Mouse (Mus musculus): ENCODE measurements around the gene Inf2. TPM values are rescaled to one million over a fixed set of nuclear protein-coding genes. Genes with fewer than 3 reads are reported as not detected.

Inf2 gene
- polyA plus RNA-seq, 1 experiment from 2014 or later, result 1.4 TPM

GRCm38 (mm10) chr12:112648081-112648480 is 59.5 kb downstream of the Inf2 start:
- H3K27me3 ChIP-seq (ENCODE audit: control insufficient read depth, insufficient read depth, low read length), result no peaks in the 10 kb centered on the region
- DNase-seq (ENCODE audit: low spot score, missing footprints) (no peak), ATAC-seq (ENCODE audit: low FRiP score) (no peak)
- 96% methylated on average over 5 of the region's 5 CpGs for WGBS
- H3K9ac ChIP-seq (ENCODE audit: low read length), result no peak overlapping the region
- no peaks in the 10 kb centered on the region for H3K9me3 ChIP-seq (ENCODE audit: control insufficient read depth, low read length)
- H3K27ac ChIP-seq (ENCODE audit: low read depth, low read length), result no peak overlapping the region
- peaks cover 18% of the 10 kb centered on the region for H3K4me1 ChIP-seq (ENCODE audit: control insufficient read depth, insufficient read depth, low read length)
- H3K36me3 ChIP-seq (ENCODE audit: control insufficient read depth, insufficient read depth, low read length), result peaks cover 8% of the 10 kb centered on the region; the same call in 1 of the 2 replicates
- H3K4me2 ChIP-seq, result no peak overlapping the region
- H3K4me3 ChIP-seq (ENCODE audit: low read depth, low read length), result no peak overlapping the region

- Histone ChIP-seq H3K9me3 (ENCODE audit: control insufficient read depth, low read length) (no peaks in the 10 kb centered on the region), H3K4me2 (no peak overlapping the region), H3K4me1 (ENCODE audit: control insufficient read depth, insufficient read depth, low read length) (no peaks in the 10 kb centered on the region), H3K27ac (ENCODE audit: low read depth, low read length) (no peak overlapping the region), H3K9ac (ENCODE audit: low read length) (no peak overlapping the region), H3K4me3 (ENCODE audit: low read depth, low read length) (no peak overlapping the region), H3K27me3 (ENCODE audit: control insufficient read depth, insufficient read depth, low read length) (no peaks in the 10 kb centered on the region), H3K36me3 (ENCODE audit: control insufficient read depth, insufficient read depth, low read length) (peaks cover 27% of the 10 kb centered on the region)
- no peak for ATAC-seq (ENCODE audit: low FRiP score)
- no peak for DNase-seq (ENCODE audit: low spot score, missing footprints)
- 85% methylated on average over 5 of the region's 5 CpGs for WGBS
Measured at GRCm38 (mm10) chr12:112651778-112652439, 63.3 kb downstream of the Inf2 start.

- DNase-seq (ENCODE audit: low spot score, missing footprints) (peak; percentile 99), ATAC-seq (ENCODE audit: low FRiP score) (peak; percentile 66)
- Histone ChIP-seq H3K27me3 (ENCODE audit: control insufficient read depth, insufficient read depth, low read length) (no peaks in the 10 kb centered on the region), H3K9ac (ENCODE audit: low read length) (no peak overlapping the region), H3K36me3 (ENCODE audit: control insufficient read depth, insufficient read depth, low read length) (peaks cover 36% of the 10 kb centered on the region), H3K4me1 (ENCODE audit: control insufficient read depth, insufficient read depth, low read length) (no peaks in the 10 kb centered on the region), H3K4me2 (no peak overlapping the region), H3K4me3 (ENCODE audit: low read depth, low read length) (no peak overlapping the region), H3K27ac (ENCODE audit: low read depth, low read length) (no peak overlapping the region), H3K9me3 (ENCODE audit: control insufficient read depth, low read length) (no peaks in the 10 kb centered on the region)
- WGBS, result 65% methylated on average over 7 of the region's 7 CpGs
Measured at GRCm38 (mm10) chr12:112653157-112653824, 64.7 kb downstream of the Inf2 start.

- Histone ChIP-seq H3K4me1 (ENCODE audit: control insufficient read depth, insufficient read depth, low read length) (no peaks in the 10 kb centered on the region), H3K27ac (ENCODE audit: low read depth, low read length) (no peak overlapping the region), H3K9ac (ENCODE audit: low read length) (no peak overlapping the region), H3K36me3 (ENCODE audit: control insufficient read depth, insufficient read depth, low read length) (peaks cover 42% of the 10 kb centered on the region), H3K4me3 (ENCODE audit: low read depth, low read length) (no peak overlapping the region), H3K9me3 (ENCODE audit: control insufficient read depth, low read length) (no peaks in the 10 kb centered on the region), H3K4me2 (no peak overlapping the region), H3K27me3 (ENCODE audit: control insufficient read depth, insufficient read depth, low read length) (no peaks in the 10 kb centered on the region)
- WGBS, result 89% methylated on average over 5 of the region's 5 CpGs
- ATAC-seq (ENCODE audit: low FRiP score) (no peak), DNase-seq (ENCODE audit: low spot score, missing footprints) (no peak)
Measured at GRCm38 (mm10) chr12:112654076-112654475, 65.5 kb downstream of the Inf2 start.

- Histone ChIP-seq H3K9ac (ENCODE audit: low read length) (no peak overlapping the region), H3K27ac (ENCODE audit: low read depth, low read length) (no peak overlapping the region), H3K9me3 (ENCODE audit: control insufficient read depth, low read length) (no peaks in the 10 kb centered on the region), H3K36me3 (ENCODE audit: control insufficient read depth, insufficient read depth, low read length) (peaks cover 46% of the 10 kb centered on the region), H3K4me2 (no peak overlapping the region), H3K27me3 (ENCODE audit: control insufficient read depth, insufficient read depth, low read length) (no peaks in the 10 kb centered on the region), H3K4me3 (ENCODE audit: low read depth, low read length) (no peak overlapping the region), H3K4me1 (ENCODE audit: control insufficient read depth, insufficient read depth, low read length) (peaks cover 33% of the 10 kb centered on the region)
- 95% methylated on average over 7 of the region's 7 CpGs for WGBS
- no peak for DNase-seq (ENCODE audit: low spot score, missing footprints)
- ATAC-seq (ENCODE audit: low FRiP score), result no peak
Measured at GRCm38 (mm10) chr12:112658619-112659018, 70.0 kb downstream of the Inf2 start.

GRCm38 (mm10) chr12:112659109-112659508 is 70.5 kb downstream of the Inf2 start:
- Histone ChIP-seq H3K9ac (ENCODE audit: low read length) (no peak overlapping the region), H3K36me3 (ENCODE audit: control insufficient read depth, insufficient read depth, low read length) (peaks cover 46% of the 10 kb centered on the region), H3K4me3 (ENCODE audit: low read depth, low read length) (no peak overlapping the region), H3K27me3 (ENCODE audit: control insufficient read depth, insufficient read depth, low read length) (no peaks in the 10 kb centered on the region), H3K4me2 (no peak overlapping the region), H3K27ac (ENCODE audit: low read depth, low read length) (no peak overlapping the region), H3K4me1 (ENCODE audit: control insufficient read depth, insufficient read depth, low read length) (peaks cover 38% of the 10 kb centered on the region), H3K9me3 (ENCODE audit: control insufficient read depth, low read length) (no peaks in the 10 kb centered on the region)
- 75% methylated on average over 6 of the region's 6 CpGs for WGBS
- no peak for ATAC-seq (ENCODE audit: low FRiP score)
- DNase-seq (ENCODE audit: low spot score, missing footprints), result no peak

GRCm38 (mm10) chr12:112660576-112661326 is 72.2 kb downstream of the Inf2 start:
- Histone ChIP-seq H3K9ac (ENCODE audit: low read length) (peak overlapping the region; percentile 44; the same call in 1 of the 2 replicates), H3K4me2 (peak overlapping the region; percentile 28), H3K4me1 (ENCODE audit: control insufficient read depth, insufficient read depth, low read length) (peaks cover 55% of the 10 kb centered on the region), H3K27me3 (ENCODE audit: control insufficient read depth, insufficient read depth, low read length) (no peaks in the 10 kb centered on the region), H3K4me3 (ENCODE audit: low read depth, low read length) (no peak overlapping the region), H3K27ac (ENCODE audit: low read depth, low read length) (peak overlapping the region; percentile 84), H3K9me3 (ENCODE audit: control insufficient read depth, low read length) (no peaks in the 10 kb centered on the region), H3K36me3 (ENCODE audit: control insufficient read depth, insufficient read depth, low read length) (peaks cover 40% of the 10 kb centered on the region)
- DNase-seq (ENCODE audit: low spot score, missing footprints) (peak; percentile 94), ATAC-seq (ENCODE audit: low FRiP score) (peak; percentile 77)
- WGBS, result 35% methylated on average over 5 of the region's 5 CpGs

- H3K4me3 ChIP-seq (ENCODE audit: low read depth, low read length), result no peak overlapping the region
- 80% methylated on average over 3 of the region's 3 CpGs for WGBS
- peaks cover 56% of the 10 kb centered on the region for H3K4me1 ChIP-seq (ENCODE audit: control insufficient read depth, insufficient read depth, low read length)
- H3K9ac ChIP-seq (ENCODE audit: low read length), result peak overlapping the region; percentile 44; the same call in 1 of the 2 replicates
- peak overlapping the region; percentile 84 for H3K27ac ChIP-seq (ENCODE audit: low read depth, low read length)
- no peaks in the 10 kb centered on the region for H3K27me3 ChIP-seq (ENCODE audit: control insufficient read depth, insufficient read depth, low read length)
- ATAC-seq (ENCODE audit: low FRiP score) (no peak; the same call in 1 of the 2 replicates), DNase-seq (ENCODE audit: low spot score, missing footprints) (no peak)
- no peaks in the 10 kb centered on the region for H3K9me3 ChIP-seq (ENCODE audit: control insufficient read depth, low read length)
- peaks cover 37% of the 10 kb centered on the region for H3K36me3 ChIP-seq (ENCODE audit: control insufficient read depth, insufficient read depth, low read length)
- H3K4me2 ChIP-seq, result peak overlapping the region; percentile 18
Measured at GRCm38 (mm10) chr12:112661327-112661605, 72.7 kb downstream of the Inf2 start.

- ATAC-seq (ENCODE audit: low FRiP score) (no peak), DNase-seq (ENCODE audit: low spot score, missing footprints) (no peak)
- Histone ChIP-seq H3K36me3 (ENCODE audit: control insufficient read depth, insufficient read depth, low read length) (peaks cover 35% of the 10 kb centered on the region), H3K9me3 (ENCODE audit: control insufficient read depth, low read length) (no peaks in the 10 kb centered on the region), H3K27me3 (ENCODE audit: control insufficient read depth, insufficient read depth, low read length) (no peaks in the 10 kb centered on the region), H3K27ac (ENCODE audit: low read depth, low read length) (peak overlapping the region; percentile 84), H3K4me3 (ENCODE audit: low read depth, low read length) (no peak overlapping the region), H3K4me1 (ENCODE audit: control insufficient read depth, insufficient read depth, low read length) (peaks cover 56% of the 10 kb centered on the region), H3K4me2 (no peak overlapping the region), H3K9ac (ENCODE audit: low read length) (peak overlapping the region; percentile 44)
- WGBS, result 78% methylated on average over 9 of the region's 9 CpGs
Measured at GRCm38 (mm10) chr12:112661851-112662250, 73.3 kb downstream of the Inf2 start.
